8 mouse cellular contexts compared by ENCODE assay signal in genomic region chr12:78862254-78862730, GRCm38 (mm10). TPM values are rescaled to one million over a fixed set of nuclear protein-coding genes. Genes with fewer than 3 reads are reported as not detected.
A peak's percentile ranks its signal among the peaks of the same experiment; 100 is the strongest.
DNase-seq lines count a peak whose midpoint lies in the region; ATAC-seq and TF ChIP-seq lines count a peak whose summit lies in the region.

No protein-coding gene starts in this region.

- peak overlapping the region; percentile 85 for H3K4me3 ChIP-seq in gastrocnemius, adult 2 months
- H3K4me3 ChIP-seq in CH12.LX (replicated peaks in 1 of 3; ENCODE audit: low read depth in 2 of 3, low read length in 2 of 3, poor library complexity in 1 of 3) = peak overlapping the region; percentile 73 to 92 (median 85)
- peak overlapping the region; percentile 89 for H3K4me3 ChIP-seq in forebrain, embryonic 15.5 days
- H3K4me3 ChIP-seq in liver, embryonic 16.5 days (ENCODE audit: low read depth, low read length) = peak overlapping the region; percentile 93

- DNase-seq in gastrocnemius, adult 2 months = no peak
- DNase-seq in gastrocnemius, adult 18-20 months (ENCODE audit: low spot score) = no peak
- no peak for DNase-seq in CH12.LX (ENCODE audit: extremely low read depth)
- no peak for DNase-seq in cerebellum, postnatal 10 days
- DNase-seq in spleen, postnatal 10 days (ENCODE audit: low spot score in 2 of 2) = no peak
- no peak for DNase-seq in left cerebral cortex, adult 9 months (ENCODE audit: low spot score in 2 of 2)

- peaks cover 7 to 45% of the 10 kb centered on the region in 2 experiments; a peak in 3 of 4 replicates for H3K4me1 ChIP-seq in CH12.LX (ENCODE audit: control insufficient read depth in 1 of 2, insufficient read depth in 2 of 2)
- peaks cover 39% of the 10 kb centered on the region for H3K4me1 ChIP-seq in forebrain, embryonic 15.5 days
- peaks cover 13% of the 10 kb centered on the region for H3K4me1 ChIP-seq in liver, embryonic 16.5 days (ENCODE audit: control insufficient read depth, low read depth, low read length)

- no peak overlapping the region for H3K4me2 ChIP-seq in CH12.LX (ENCODE audit: insufficient read depth, low read depth, poor library complexity, severe bottlenecking)
- H3K4me2 ChIP-seq in forebrain, embryonic 15.5 days (replicated peaks) = peak overlapping the region; percentile 63
- peak overlapping the region; percentile 86 for H3K4me2 ChIP-seq in liver, embryonic 16.5 days (ENCODE audit: low read depth, low read length)

- H3K36me3 ChIP-seq in CH12.LX (replicated peaks in 1 of 2; ENCODE audit: control insufficient read depth in 1 of 2, insufficient read depth in 1 of 2, low read length in 1 of 2) = peaks cover 7 to 34% of the 10 kb centered on the region in 2 experiments
- H3K36me3 ChIP-seq in forebrain, embryonic 15.5 days = peaks cover 4% of the 10 kb centered on the region; the same call in 1 of the 2 replicates
- H3K36me3 ChIP-seq in liver, embryonic 16.5 days (ENCODE audit: control insufficient read depth, insufficient read depth) = peaks cover 9% of the 10 kb centered on the region

- in situ Hi-C loops in CH12.LX (cut with MboI; ENCODE audit: low pct_ligation_motif_present, low pct_unique_long_range_greater_than_20kb, low sequenced_read_pairs) = loop anchor here (25.0 kb wide), 1 partner anchor 650 kb away; no protein-coding TSS in a partner anchor

- peak overlapping the region; percentile 99 for H3K27ac ChIP-seq in gastrocnemius, adult 2 months
- peak overlapping the region; percentile 36 for H3K27ac ChIP-seq in CH12.LX (ENCODE audit: insufficient read depth, low read depth)
- peak overlapping the region; percentile 86 for H3K27ac ChIP-seq in forebrain, embryonic 15.5 days (replicated peaks)
- H3K27ac ChIP-seq in liver, embryonic 16.5 days (ENCODE audit: low read length) = peak overlapping the region; percentile 93

- no peak for ATAC-seq in forebrain, embryonic 15.5 days (replicated peaks)
- peak; percentile 20 for ATAC-seq in liver, embryonic 16.5 days (ENCODE audit: low read depth)

- under 1% methylated on average over 22 of the region's 22 CpGs for WGBS in forebrain, embryonic 15.5 days
- WGBS in liver, embryonic 16.5 days (ENCODE audit: insufficient replicate concordance) = under 1% methylated on average over 22 of the region's 22 CpGs

- peak overlapping the region; percentile 70 for H3K9ac ChIP-seq in CH12.LX (ENCODE audit: insufficient read depth, low read depth)
- H3K9ac ChIP-seq in forebrain, embryonic 15.5 days (replicated peaks) = peak overlapping the region; percentile 86
- peak overlapping the region; percentile 89 for H3K9ac ChIP-seq in liver, embryonic 16.5 days (ENCODE audit: low read depth, low read length)

- intact Hi-C loops in gastrocnemius, adult 2 months (cut with DNase I) = loop anchor here (5.0 kb wide), 1 partner anchor 115 kb away; the partner anchor contains the start of gene Mpp5

- no peaks in the 10 kb centered on the region for H3K9me3 ChIP-seq in CH12.LX (replicated peaks; ENCODE audit: low read length)
- H3K9me3 ChIP-seq in forebrain, embryonic 15.5 days = no peaks in the 10 kb centered on the region
- H3K9me3 ChIP-seq in liver, embryonic 16.5 days (replicated peaks; ENCODE audit: control insufficient read depth, low read length) = no peaks in the 10 kb centered on the region

- TF ChIP-seq EP300 in CH12.LX (IDR thresholded peaks at IDR 0.05; ENCODE audit: low read length) = no peak

- TF ChIP-seq RAD21 in CH12.LX (IDR thresholded peaks at IDR 0.05; ENCODE audit: low read depth, low read length) = no peak

- H3K27me3 ChIP-seq in CH12.LX (replicated peaks) = no peaks in the 10 kb centered on the region
- no peaks in the 10 kb centered on the region for H3K27me3 ChIP-seq in forebrain, embryonic 15.5 days
- no peaks in the 10 kb centered on the region for H3K27me3 ChIP-seq in liver, embryonic 16.5 days (ENCODE audit: control insufficient read depth, insufficient read depth, low read depth, low read length)

- no peak for TF ChIP-seq POLR2A in CH12.LX (IDR thresholded peaks at IDR 0.05; ENCODE audit: low read depth, low read length)

- dilution Hi-C loops in CH12.LX (cut with MboI; ENCODE audit: extremely low pct_ligation_motif_present, extremely low pct_unique_long_range_greater_than_20kb, low sequenced_read_pairs) = no loop called here

- TF ChIP-seq CTCF in gastrocnemius, adult 2 months (IDR thresholded peaks at IDR 0.05) = no peak
- no peak for TF ChIP-seq CTCF in CH12.LX (conservative IDR thresholded peaks at IDR 0.05 in 1 of 2, IDR thresholded peaks at IDR 0.05 in 1 of 2; ENCODE audit: low read depth in 2 of 2, low read length in 2 of 2)

- H3K79me2 ChIP-seq in CH12.LX (replicated peaks; ENCODE audit: control insufficient read depth, extremely low read depth, insufficient read depth, poor library complexity, severe bottlenecking) = peaks cover 55% of the 10 kb centered on the region

TF ChIP-seq in CH12.LX, 34 proteins besides CTCF, POLR2A, EP300 and RAD21:
- TF ChIP-seq MAX (IDR thresholded peaks at IDR 0.05; ENCODE audit: low read length) (peak; percentile 1; the same call in 1 of the 2 replicates), IRF4 (IDR thresholded peaks at IDR 0.05; ENCODE audit: low read depth, low read length) (no peak)

RNA-seq across cellular contexts. Expression of gene Eif2s1, which starts 0.7 kb away (rescaled TPM):
- 10 to 100 TPM; 38.8 to 44.9 TPM for total RNA-seq in gastrocnemius, adult 2 months (2021)
- total RNA-seq in gastrocnemius, adult 18-20 months (2021) = 10 to 100 TPM; 37.1 to 42.4 TPM
- 124 and 170 TPM in 2 replicates for total RNA-seq in CH12.LX (2012; rRNA removed)
- total RNA-seq in CH12.LX (2014; rRNA removed) = 351 and 442 TPM in 2 replicates
- 196 and 197 TPM in 2 replicates for polyA plus RNA-seq in CH12.LX (2012; ENCODE audit: insufficient read length, low read depth)
- polyA plus RNA-seq in forebrain, embryonic 15.5 days (2015; fragmentation: Nextera tagmentation; extraction: Ambion mirVana) = 162 and 163 TPM in 2 replicates
- 139 and 149 TPM in 2 replicates for polyA plus RNA-seq in liver, embryonic 16.5 days (2015; fragmentation: Nextera tagmentation; extraction: Ambion mirVana)

RNA-seq across cellular contexts. Expression of gene Atp6v1d, which starts 0.9 kb away (rescaled TPM):
- total RNA-seq in gastrocnemius, adult 2 months (2021) = 10 to 100 TPM; 59.8 to 66.2 TPM
- 10 to 100 TPM; 64.3 to 67.3 TPM for total RNA-seq in gastrocnemius, adult 18-20 months (2021)
- 28.4 and 30.0 TPM in 2 replicates for total RNA-seq in CH12.LX (2012; rRNA removed)
- 65.6 and 70.5 TPM in 2 replicates for total RNA-seq in CH12.LX (2014; rRNA removed)
- 39.2 and 74.0 TPM in 2 replicates for polyA plus RNA-seq in CH12.LX (2012; ENCODE audit: insufficient read length, low read depth)
- 116 and 120 TPM in 2 replicates for polyA plus RNA-seq in forebrain, embryonic 15.5 days (2015; fragmentation: Nextera tagmentation; extraction: Ambion mirVana)
- 24.4 and 26.7 TPM in 2 replicates for polyA plus RNA-seq in liver, embryonic 16.5 days (2015; fragmentation: Nextera tagmentation; extraction: Ambion mirVana)

RNA-seq across cellular contexts. Expression of gene Plek2, which starts 44.5 kb away (rescaled TPM):
- total RNA-seq in gastrocnemius, adult 2 months (2021) = under 1 TPM; 0.20 to 0.28 TPM
- total RNA-seq in gastrocnemius, adult 18-20 months (2021) = under 1 TPM in 1 of 2 experiments, not detected in 1; 0.14 TPM
- total RNA-seq in CH12.LX (2012; rRNA removed) (0.85 and 1.1 TPM in 2 replicates), CH12.LX (2014; rRNA removed) (not detected in 2 replicates)
- polyA plus RNA-seq in CH12.LX (2012; ENCODE audit: insufficient read length, low read depth) = 0.30 TPM in 1 of 2 replicates, not detected in the other
- polyA plus RNA-seq in forebrain, embryonic 15.5 days (2015; fragmentation: Nextera tagmentation; extraction: Ambion mirVana) = 0.50 and 0.66 TPM in 2 replicates
- polyA plus RNA-seq in liver, embryonic 16.5 days (2015; fragmentation: Nextera tagmentation; extraction: Ambion mirVana) = 38.4 and 39.6 TPM in 2 replicates

Comparison
In these comparisons a context has a peak if more than half of its experiments do, and no peak if none do; other contexts are left out.
1. H3K27ac ChIP-seq: peak in every context shown above with its lines; median percentile 99 in gastrocnemius, adult 2 months; 93 in liver, embryonic 16.5 days; 86 in forebrain, embryonic 15.5 days; 36 in CH12.LX.